Mouse (Mus musculus) lung, embryonic 16.5 days (tissue): ENCODE data around the gene Dcbld2. TPM values are rescaled to one million over a fixed set of nuclear protein-coding genes. Genes with fewer than 3 reads are reported as not detected.

ENCODE experiments used
- ATAC-seq: fragments of 200-750 bp; cut with Nextera tagmentation; 2 replicates; pipeline ENCODE4 v1.8.0; 2017; ENCODE audit warnings: low read depth, mild to moderate bottlenecking, moderate library complexity
- H3K27ac ChIP-seq: fragments of 300-500 bp; sonication (generic); 2 replicates; pipeline ENCODE4 v1.5.1; 2014; ENCODE audit warnings: mild to moderate bottlenecking, control low read depth, low read length
- H3K27me3 ChIP-seq: fragments of 300-500 bp; sonication (generic); 2 replicates; pipeline ENCODE4 v1.6.1; 2014; ENCODE audit warnings: low read depth, low read length, mixed read lengths; ENCODE audit not compliant: control insufficient read depth, insufficient read depth
- H3K36me3 ChIP-seq: fragments of 300-500 bp; sonication (generic); 2 replicates; pipeline ENCODE4 v1.6.1; 2014; ENCODE audit warnings: low read length; ENCODE audit not compliant: control insufficient read depth, insufficient read depth
- H3K4me1 ChIP-seq: fragments of 300-500 bp; sonication (generic); replicated peaks from 2 replicates; pipeline ENCODE4 v1.6.1; 2014; ENCODE audit warnings: low read length, mixed read lengths; ENCODE audit not compliant: control insufficient read depth, insufficient read depth
- H3K4me2 ChIP-seq: fragments of 300-500 bp; sonication (generic); 2 replicates; pipeline ENCODE4 v1.6.1; 2014; ENCODE audit warnings: low read depth, low read length, control low read depth
- H3K4me3 ChIP-seq: fragments of 300-500 bp; sonication (generic); 2 replicates; pipeline ENCODE4 v1.5.1; 2014; ENCODE audit warnings: mild to moderate bottlenecking, low read length, control low read depth
- H3K9ac ChIP-seq: fragments of 300-500 bp; sonication (generic); 2 replicates; pipeline ENCODE4 v1.6.1; 2014; ENCODE audit warnings: low read length, control low read depth
- H3K9me3 ChIP-seq: fragments of 300-500 bp; sonication (generic); 2 replicates; pipeline ENCODE4 v1.6.1; 2016; ENCODE audit warnings: low read length; ENCODE audit not compliant: control insufficient read depth
- WGBS: fragments of 180-500 bp; shearing (Covaris S2); extraction: QIAGEN DNeasy Blood & Tissue Kit; methylation state at CpG from one replicate; pipeline ENCODE4 v1.1.7; 2014; 5-methylcytosine and 5-hydroxymethylcytosine counted together
- polyA plus RNA-seq: library from polyadenylated mRNA; unstranded; fragments of >200 nt; fragmentation: Nextera tagmentation; extraction: Ambion mirVana; gene quantifications from 2 replicates; pipeline ENCODE4 v1.2.1, GENCODE M21; 2015

The Dcbld2 gene
- polyA plus RNA-seq, 1 experiment from 2014 or later, result 6.2 TPM

DNA sequence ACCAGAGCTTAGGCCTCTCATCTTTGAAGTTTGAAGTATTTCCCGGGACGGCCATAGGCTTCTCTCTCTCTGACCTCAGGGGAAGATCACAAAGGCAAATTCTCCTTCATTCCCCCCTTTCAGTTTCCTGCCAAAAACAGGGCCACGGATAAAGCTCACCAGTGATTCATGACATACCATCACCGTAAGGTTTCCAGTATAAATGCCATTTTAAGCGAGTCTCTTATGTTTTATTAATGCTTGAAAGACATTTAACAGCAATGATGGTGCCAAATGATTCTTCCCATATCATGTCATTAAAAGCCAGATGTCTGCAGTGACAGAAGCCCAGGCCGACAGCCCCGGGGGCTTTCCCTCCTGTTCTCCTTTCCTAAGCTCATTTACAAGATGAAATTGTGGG, 3.6 kb upstream of the Dcbld2 start:
- H3K9me3 ChIP-seq, result no peaks in the 10 kb centered on the region
- no peak overlapping the region for H3K9ac ChIP-seq
- ATAC-seq, result no peak
- no peak overlapping the region for H3K4me3 ChIP-seq
- H3K27me3 ChIP-seq, result no peaks in the 10 kb centered on the region
- H3K36me3 ChIP-seq, result no peaks in the 10 kb centered on the region
- 0 out of 2 replicates have a peak, but pooled peaks cover 2% of the 10 kb centered on the region for H3K4me1 ChIP-seq
- no peak overlapping the region for H3K27ac ChIP-seq
- 40% methylated on average over 7 of the region's 7 CpGs for WGBS
- no peak overlapping the region for H3K4me2 ChIP-seq

- WGBS, result 88% methylated on average over 4 of the region's 4 CpGs
- H3K4me1 ChIP-seq, result peaks cover 4% of the 10 kb centered on the region; the same call in 1 of the 2 replicates
- no peaks in the 10 kb centered on the region for H3K27me3 ChIP-seq
- no peaks in the 10 kb centered on the region for H3K9me3 ChIP-seq
- no peak for ATAC-seq
- no peaks in the 10 kb centered on the region for H3K36me3 ChIP-seq
- no peak overlapping the region for H3K27ac ChIP-seq
- H3K9ac ChIP-seq, result no peak overlapping the region
- H3K4me2 ChIP-seq, result no peak overlapping the region
- no peak overlapping the region for H3K4me3 ChIP-seq
These were observed 3.0 kb upstream of the Dcbld2 start for GRCm38 (mm10) chr16:58405271-58405670.

GRCm38 (mm10) chr16:58408487-58409281, 441 bp downstream of the Dcbld2 start:
- H3K9ac ChIP-seq, result peak overlapping the region; percentile 82
- H3K4me3 ChIP-seq, result peak overlapping the region; percentile 99
- H3K4me2 ChIP-seq, result peak overlapping the region; percentile 81
- peak; percentile 50 for ATAC-seq
- H3K9me3 ChIP-seq, result no peaks in the 10 kb centered on the region
- peak overlapping the region; percentile 81 for H3K27ac ChIP-seq
- under 1% methylated on average over 43 of the region's 89 CpGs for WGBS
- H3K27me3 ChIP-seq, result no peaks in the 10 kb centered on the region
- no peaks in the 10 kb centered on the region for H3K36me3 ChIP-seq
- H3K4me1 ChIP-seq, result peaks cover 19% of the 10 kb centered on the region

GRCm38 (mm10) chr16:58409825-58410224, 1.6 kb downstream of the Dcbld2 start:
- H3K9ac ChIP-seq, result peak overlapping the region; percentile 82
- H3K4me3 ChIP-seq, result peak overlapping the region; percentile 99
- no peaks in the 10 kb centered on the region for H3K36me3 ChIP-seq
- H3K4me1 ChIP-seq, result peaks cover 25% of the 10 kb centered on the region
- no peaks in the 10 kb centered on the region for H3K27me3 ChIP-seq
- ATAC-seq, result no peak
- WGBS, result 20% methylated on average over 7 of the region's 7 CpGs
- peak overlapping the region; percentile 81 for H3K4me2 ChIP-seq
- no peak overlapping the region for H3K27ac ChIP-seq
- H3K9me3 ChIP-seq, result no peaks in the 10 kb centered on the region

- Histone ChIP-seq H3K27ac (no peak overlapping the region), H3K4me3 (no peak overlapping the region), H3K36me3 (no peaks in the 10 kb centered on the region), H3K9ac (no peak overlapping the region), H3K9me3 (no peaks in the 10 kb centered on the region), H3K27me3 (no peaks in the 10 kb centered on the region), H3K4me2 (no peak overlapping the region), H3K4me1 (peaks cover 22% of the 10 kb centered on the region)
- ATAC-seq, result no peak
- 86% methylated on average over 4 of the region's 4 CpGs for WGBS
These were observed 6.6 kb downstream of the Dcbld2 start for GRCm38 (mm10) chr16:58414801-58415200.

DNA sequence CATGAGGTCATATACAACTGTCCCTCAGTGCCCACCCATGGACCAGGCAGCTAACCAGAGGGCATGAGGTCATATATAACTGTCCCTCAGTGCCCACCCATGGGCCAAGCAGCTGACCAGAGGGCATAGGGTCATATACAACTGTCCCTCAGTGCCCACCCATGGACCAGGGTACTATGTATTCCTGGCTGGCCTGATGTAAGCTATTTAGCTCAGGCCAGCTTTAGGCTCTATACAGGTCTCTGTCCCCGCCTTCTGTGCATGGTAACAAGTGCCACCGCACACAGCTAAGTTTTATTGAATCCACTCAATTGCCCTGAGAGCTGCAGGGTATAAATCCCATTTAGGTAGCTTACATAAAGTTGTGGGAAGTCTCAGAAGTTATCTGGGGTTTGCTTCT, 7.3 kb downstream of the Dcbld2 start:
- no peak overlapping the region for H3K27ac ChIP-seq
- no peaks in the 10 kb centered on the region for H3K27me3 ChIP-seq
- 94% methylated on average over 2 of the region's 2 CpGs for WGBS
- no peak for ATAC-seq
- no peaks in the 10 kb centered on the region for H3K9me3 ChIP-seq
- no peak overlapping the region for H3K9ac ChIP-seq
- peaks cover 20% of the 10 kb centered on the region for H3K4me1 ChIP-seq
- no peak overlapping the region for H3K4me2 ChIP-seq
- no peak overlapping the region for H3K4me3 ChIP-seq
- H3K36me3 ChIP-seq, result no peaks in the 10 kb centered on the region

- Histone ChIP-seq H3K27ac (no peak overlapping the region), H3K36me3 (no peaks in the 10 kb centered on the region), H3K9ac (no peak overlapping the region), H3K4me1 (peaks cover 17% of the 10 kb centered on the region), H3K4me2 (no peak overlapping the region), H3K27me3 (no peaks in the 10 kb centered on the region), H3K4me3 (no peak overlapping the region), H3K9me3 (no peaks in the 10 kb centered on the region)
- peak; percentile 79 for ATAC-seq
- 24% methylated on average over 11 of the region's 11 CpGs for WGBS
These were observed 13.6 kb downstream of the Dcbld2 start for GRCm38 (mm10) chr16:58421696-58422354.

DNA sequence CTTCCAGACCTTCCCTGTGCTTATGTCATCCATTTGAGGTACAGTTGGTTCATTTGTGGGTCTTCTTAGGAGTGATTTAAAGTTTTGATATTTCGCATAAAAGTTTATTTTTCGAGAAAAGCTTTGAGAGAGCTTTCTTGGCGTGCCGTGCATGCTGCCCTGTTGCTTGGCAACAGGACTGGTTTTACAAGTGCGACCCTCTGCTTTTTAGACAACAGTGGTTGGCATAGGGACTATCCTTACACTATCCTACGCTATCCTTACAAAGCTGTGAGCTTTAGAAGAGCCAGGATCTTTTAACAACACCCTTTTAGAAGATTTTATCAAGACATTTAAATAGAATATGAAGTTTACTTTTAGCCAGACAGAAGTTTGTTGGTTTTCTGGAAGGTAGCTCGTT, 22.0 kb downstream of the Dcbld2 start:
- ATAC-seq, result no peak
- 0 out of 2 replicates have a peak, but pooled peaks cover 7% of the 10 kb centered on the region for H3K4me1 ChIP-seq
- no peaks in the 10 kb centered on the region for H3K9me3 ChIP-seq
- H3K4me2 ChIP-seq, result no peak overlapping the region
- H3K27me3 ChIP-seq, result no peaks in the 10 kb centered on the region
- H3K4me3 ChIP-seq, result no peak overlapping the region
- H3K9ac ChIP-seq, result no peak overlapping the region
- no peak overlapping the region for H3K27ac ChIP-seq
- 63% methylated on average over 7 of the region's 7 CpGs for WGBS
- H3K36me3 ChIP-seq, result peaks cover 3% of the 10 kb centered on the region; the same call in 1 of the 2 replicates

- Histone ChIP-seq H3K27me3 (no peaks in the 10 kb centered on the region), H3K9ac (no peak overlapping the region), H3K9me3 (no peaks in the 10 kb centered on the region), H3K27ac (no peak overlapping the region), H3K4me2 (no peak overlapping the region), H3K4me3 (no peak overlapping the region), H3K4me1 (0 out of 2 replicates have a peak, but pooled peaks cover 4% of the 10 kb centered on the region), H3K36me3 (peaks cover 6% of the 10 kb centered on the region)
- WGBS, result 95% methylated on average over 1 of the region's 1 CpGs
- ATAC-seq, result no peak
These were observed 24.1 kb downstream of the Dcbld2 start for GRCm38 (mm10) chr16:58432384-58432783.
